Mouse (Mus musculus): Measurements from ENCODE around the gene Kif18b. TPM values are rescaled to one million over a fixed set of nuclear protein-coding genes. Genes with fewer than 3 reads are reported as not detected.

The Kif18b gene
- polyA plus RNA-seq, 1 experiment from 2014 or later, result 4.7 TPM

- Histone ChIP-seq H3K36me3 (ENCODE audit: control insufficient read depth, insufficient read depth, low read length) (no peaks in the 10 kb centered on the region), H3K9ac (ENCODE audit: low read length) (no peak overlapping the region), H3K27me3 (ENCODE audit: control insufficient read depth, insufficient read depth, low read length) (no peaks in the 10 kb centered on the region), H3K4me2 (ENCODE audit: low read length) (no peak overlapping the region), H3K4me3 (ENCODE audit: control insufficient read depth in 1 of 2, insufficient read depth in 1 of 2, low read depth in 1 of 2, low read length in 2 of 2) (no peak overlapping the region), H3K27ac (replicated peaks in 1 of 2; ENCODE audit: control insufficient read depth in 1 of 2, insufficient read depth in 1 of 2, low read depth in 2 of 2, low read length in 2 of 2) (no peak overlapping the region), H3K4me1 (ENCODE audit: control insufficient read depth in 2 of 2, insufficient read depth in 2 of 2, low read length in 2 of 2) (no peaks in the 10 kb centered on the region), H3K9me3 (ENCODE audit: control insufficient read depth, low read length) (no peaks in the 10 kb centered on the region)
- WGBS, result 83% methylated on average over 10 of the region's 10 CpGs
- ATAC-seq (ENCODE audit: insufficient number of reproducible peaks, insufficient read depth, low FRiP score, low read depth), result no peak
Measured at GRCm38 (mm10) chr11:102930672-102931071, 5.7 kb upstream of the Kif18b start.

- ATAC-seq (ENCODE audit: insufficient number of reproducible peaks, insufficient read depth, low FRiP score, low read depth), result peak; percentile 41; the same call in 1 of the 2 replicates
Measured at GRCm38 (mm10) chr11:102925351-102925717, 410 bp upstream of the Kif18b start.

GRCm38 (mm10) chr11:102921491-102921890, 3.4 kb downstream of the Kif18b start:
- WGBS, result 83% methylated on average over 6 of the region's 6 CpGs
- Histone ChIP-seq H3K4me1 (ENCODE audit: control insufficient read depth in 2 of 2, insufficient read depth in 2 of 2, low read length in 2 of 2) (peaks cover 0 to 16% of the 10 kb centered on the region in 2 experiments; a peak in 1 of 4 replicates), H3K27me3 (ENCODE audit: control insufficient read depth, insufficient read depth, low read length) (no peaks in the 10 kb centered on the region), H3K4me2 (ENCODE audit: low read length) (no peak overlapping the region), H3K9ac (ENCODE audit: low read length) (0 out of 2 replicates have a peak overlapping the region, but pooled peaks have one; percentile 21), H3K36me3 (ENCODE audit: control insufficient read depth, insufficient read depth, low read length) (peaks cover 14% of the 10 kb centered on the region), H3K4me3 (ENCODE audit: control insufficient read depth in 1 of 2, insufficient read depth in 1 of 2, low read depth in 1 of 2, low read length in 2 of 2) (no peak overlapping the region), H3K27ac (replicated peaks in 1 of 2; ENCODE audit: control insufficient read depth in 1 of 2, insufficient read depth in 1 of 2, low read depth in 2 of 2, low read length in 2 of 2) (no peak overlapping the region), H3K9me3 (ENCODE audit: control insufficient read depth, low read length) (no peaks in the 10 kb centered on the region)
- ATAC-seq (ENCODE audit: insufficient number of reproducible peaks, insufficient read depth, low FRiP score, low read depth), result no peak

More at GRCm38 (mm10) chr11:102925351-102925717, 410 bp upstream of the Kif18b start:
- Histone ChIP-seq H3K9me3 (ENCODE audit: control insufficient read depth, low read length) (no peaks in the 10 kb centered on the region), H3K4me3 (ENCODE audit: control insufficient read depth in 1 of 2, insufficient read depth in 1 of 2, low read depth in 1 of 2, low read length in 2 of 2) (peak overlapping the region; percentile 73 to 94), H3K27ac (replicated peaks in 1 of 2; ENCODE audit: control insufficient read depth in 1 of 2, insufficient read depth in 1 of 2, low read depth in 2 of 2, low read length in 2 of 2) (peak overlapping the region; percentile 83 to 89), H3K9ac (ENCODE audit: low read length) (peak overlapping the region; percentile 77), H3K27me3 (ENCODE audit: control insufficient read depth, insufficient read depth, low read length) (no peaks in the 10 kb centered on the region), H3K4me1 (ENCODE audit: control insufficient read depth in 2 of 2, insufficient read depth in 2 of 2, low read length in 2 of 2) (peaks cover 0 to 16% of the 10 kb centered on the region in 2 experiments; a peak in 1 of 4 replicates), H3K4me2 (ENCODE audit: low read length) (peak overlapping the region; percentile 68), H3K36me3 (ENCODE audit: control insufficient read depth, insufficient read depth, low read length) (peaks cover 8% of the 10 kb centered on the region; the same call in 1 of the 2 replicates)
- 2% methylated on average over 10 of the region's 10 CpGs for WGBS

GRCm38 (mm10) chr11:102918077-102918476, 6.8 kb downstream of the Kif18b start:
- 90% methylated on average over 4 of the region's 4 CpGs for WGBS
- H3K4me3 ChIP-seq (ENCODE audit: control insufficient read depth in 1 of 2, insufficient read depth in 1 of 2, low read depth in 1 of 2, low read length in 2 of 2), result no peak overlapping the region
- H3K27ac ChIP-seq (replicated peaks in 1 of 2; ENCODE audit: control insufficient read depth in 1 of 2, insufficient read depth in 1 of 2, low read depth in 2 of 2, low read length in 2 of 2), result no peak overlapping the region
- H3K9ac ChIP-seq (ENCODE audit: low read length), result no peak overlapping the region
- H3K9me3 ChIP-seq (ENCODE audit: control insufficient read depth, low read length), result no peaks in the 10 kb centered on the region
- H3K27me3 ChIP-seq (ENCODE audit: control insufficient read depth, insufficient read depth, low read length), result no peaks in the 10 kb centered on the region
- no peak for ATAC-seq (ENCODE audit: insufficient number of reproducible peaks, insufficient read depth, low FRiP score, low read depth)
- H3K36me3 ChIP-seq (ENCODE audit: control insufficient read depth, insufficient read depth, low read length), result peaks cover 48% of the 10 kb centered on the region
- no peak overlapping the region for H3K4me2 ChIP-seq (ENCODE audit: low read length)
- H3K4me1 ChIP-seq (ENCODE audit: control insufficient read depth in 2 of 2, insufficient read depth in 2 of 2, low read length in 2 of 2), result peaks cover 0 to 8% of the 10 kb centered on the region in 2 experiments; a peak in 1 of 4 replicates

DNA sequence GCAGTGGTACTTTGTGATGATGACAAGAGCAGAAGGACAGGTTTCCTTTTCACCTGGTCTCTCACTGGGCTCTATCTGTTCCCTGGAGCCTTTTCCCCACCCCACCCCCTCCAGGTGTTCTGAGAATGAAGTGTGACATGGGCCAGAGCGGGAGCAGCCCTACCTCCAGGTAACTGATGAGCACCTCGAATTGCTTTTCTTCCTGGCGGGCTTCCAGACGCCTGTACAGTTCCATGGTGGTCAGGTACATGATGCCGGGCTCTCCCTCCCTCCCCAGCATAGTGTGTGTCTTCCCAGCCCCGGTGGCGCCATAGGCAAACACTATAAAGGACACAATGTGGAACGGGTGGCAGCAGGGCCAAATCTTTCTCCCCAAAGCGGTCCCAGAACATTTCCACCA, 9.5 kb downstream of the Kif18b start:
- Histone ChIP-seq H3K36me3 (ENCODE audit: control insufficient read depth, insufficient read depth, low read length) (peaks cover 66% of the 10 kb centered on the region), H3K9ac (ENCODE audit: low read length) (no peak overlapping the region), H3K4me2 (ENCODE audit: low read length) (no peak overlapping the region), H3K27ac (replicated peaks in 1 of 2; ENCODE audit: control insufficient read depth in 1 of 2, insufficient read depth in 1 of 2, low read depth in 2 of 2, low read length in 2 of 2) (no peak overlapping the region), H3K4me1 (ENCODE audit: control insufficient read depth in 2 of 2, insufficient read depth in 2 of 2, low read length in 2 of 2) (no peaks in the 10 kb centered on the region), H3K4me3 (ENCODE audit: control insufficient read depth in 1 of 2, insufficient read depth in 1 of 2, low read depth in 1 of 2, low read length in 2 of 2) (no peak overlapping the region), H3K27me3 (ENCODE audit: control insufficient read depth, insufficient read depth, low read length) (no peaks in the 10 kb centered on the region), H3K9me3 (ENCODE audit: control insufficient read depth, low read length) (no peaks in the 10 kb centered on the region)
- 89% methylated on average over 9 of the region's 9 CpGs for WGBS
- no peak for ATAC-seq (ENCODE audit: insufficient number of reproducible peaks, insufficient read depth, low FRiP score, low read depth)

GRCm38 (mm10) chr11:102911376-102911775, 13.5 kb downstream of the Kif18b start:
- Histone ChIP-seq H3K36me3 (ENCODE audit: control insufficient read depth, insufficient read depth, low read length) (peaks cover 99% of the 10 kb centered on the region), H3K9ac (ENCODE audit: low read length) (no peak overlapping the region), H3K4me1 (ENCODE audit: control insufficient read depth in 2 of 2, insufficient read depth in 2 of 2, low read length in 2 of 2) (no peaks in the 10 kb centered on the region), H3K27me3 (ENCODE audit: control insufficient read depth, insufficient read depth, low read length) (no peaks in the 10 kb centered on the region), H3K27ac (replicated peaks in 1 of 2; ENCODE audit: control insufficient read depth in 1 of 2, insufficient read depth in 1 of 2, low read depth in 2 of 2, low read length in 2 of 2) (no peak overlapping the region), H3K9me3 (ENCODE audit: control insufficient read depth, low read length) (no peaks in the 10 kb centered on the region), H3K4me2 (ENCODE audit: low read length) (no peak overlapping the region), H3K4me3 (ENCODE audit: control insufficient read depth in 1 of 2, insufficient read depth in 1 of 2, low read depth in 1 of 2, low read length in 2 of 2) (no peak overlapping the region)
- 72% methylated on average over 7 of the region's 7 CpGs for WGBS
- no peak for ATAC-seq (ENCODE audit: insufficient number of reproducible peaks, insufficient read depth, low FRiP score, low read depth)

- no peak overlapping the region for H3K4me2 ChIP-seq (ENCODE audit: low read length)
- no peaks in the 10 kb centered on the region; a peak in 1 of 4 replicates for H3K4me1 ChIP-seq (ENCODE audit: control insufficient read depth in 2 of 2, insufficient read depth in 2 of 2, low read length in 2 of 2)
- H3K27ac ChIP-seq (replicated peaks in 1 of 2; ENCODE audit: control insufficient read depth in 1 of 2, insufficient read depth in 1 of 2, low read depth in 2 of 2, low read length in 2 of 2), result no peak overlapping the region
- 71% methylated on average over 7 of the region's 7 CpGs for WGBS
- no peak for ATAC-seq (ENCODE audit: insufficient number of reproducible peaks, insufficient read depth, low FRiP score, low read depth)
- no peak overlapping the region for H3K4me3 ChIP-seq (ENCODE audit: control insufficient read depth in 1 of 2, insufficient read depth in 1 of 2, low read depth in 1 of 2, low read length in 2 of 2)
- H3K9me3 ChIP-seq (ENCODE audit: control insufficient read depth, low read length), result no peaks in the 10 kb centered on the region
- no peak overlapping the region for H3K9ac ChIP-seq (ENCODE audit: low read length)
- H3K27me3 ChIP-seq (ENCODE audit: control insufficient read depth, insufficient read depth, low read length), result peaks cover 2% of the 10 kb centered on the region; the same call in 1 of the 2 replicates
- H3K36me3 ChIP-seq (ENCODE audit: control insufficient read depth, insufficient read depth, low read length), result peaks cover 37% of the 10 kb centered on the region
Measured at GRCm38 (mm10) chr11:102903654-102904053, 21.3 kb downstream of the Kif18b start.

DNA sequence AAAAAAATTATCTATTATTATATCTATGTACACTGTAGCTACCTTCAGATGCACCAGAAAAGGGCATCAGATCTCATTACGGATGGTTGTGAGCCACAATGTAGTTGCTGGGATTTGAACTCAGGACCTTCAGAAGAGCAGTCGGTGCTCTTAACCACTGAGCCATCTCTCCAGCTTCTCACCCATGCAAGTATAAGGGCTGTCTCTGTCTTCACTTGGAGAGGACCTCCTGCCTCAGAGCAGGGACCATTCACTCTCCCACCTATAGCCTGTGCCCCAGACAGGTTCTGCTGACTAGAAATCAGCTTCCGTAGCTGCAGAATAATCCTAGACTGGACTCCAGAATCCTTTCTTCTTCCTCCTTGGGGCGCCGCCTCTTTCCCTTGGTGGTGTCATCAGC, 22.8 kb downstream of the Kif18b start:
- H3K36me3 ChIP-seq (ENCODE audit: control insufficient read depth, insufficient read depth, low read length), result peaks cover 22% of the 10 kb centered on the region
- no peaks in the 10 kb centered on the region; a peak in 1 of 4 replicates for H3K4me1 ChIP-seq (ENCODE audit: control insufficient read depth in 2 of 2, insufficient read depth in 2 of 2, low read length in 2 of 2)
- H3K9me3 ChIP-seq (ENCODE audit: control insufficient read depth, low read length), result no peaks in the 10 kb centered on the region
- no peak overlapping the region for H3K4me2 ChIP-seq (ENCODE audit: low read length)
- 75% methylated on average over 5 of the region's 5 CpGs for WGBS
- peaks cover 8% of the 10 kb centered on the region for H3K27me3 ChIP-seq (ENCODE audit: control insufficient read depth, insufficient read depth, low read length)
- H3K27ac ChIP-seq (replicated peaks in 1 of 2; ENCODE audit: control insufficient read depth in 1 of 2, insufficient read depth in 1 of 2, low read depth in 2 of 2, low read length in 2 of 2), result no peak overlapping the region
- H3K9ac ChIP-seq (ENCODE audit: low read length), result no peak overlapping the region
- ATAC-seq (ENCODE audit: insufficient number of reproducible peaks, insufficient read depth, low FRiP score, low read depth), result no peak
- no peak overlapping the region for H3K4me3 ChIP-seq (ENCODE audit: control insufficient read depth in 1 of 2, insufficient read depth in 1 of 2, low read depth in 1 of 2, low read length in 2 of 2)

Measured in heart, embryonic 14.5 days (tissue).